Mouse (Mus musculus) liver, adult 2 months (tissue): ENCODE measurements around the gene Naaladl2.

Experiments used
- CTCF ChIP-seq: fragments of 200-500 bp; IDR thresholded peaks from 2 replicates; pipeline ENCODE4 v1.5.1; 2011; ENCODE audit warnings: low read depth, low read length, control low read depth
- POLR2A ChIP-seq: fragments of 200-500 bp; IDR thresholded peaks from 2 replicates; pipeline ENCODE4 v1.6.1; 2011; ENCODE audit warnings: low read length, control low read depth; ENCODE audit not compliant: insufficient read depth; ENCODE audit errors: extremely low read depth

GRCm38 (mm10) chr3:25108997-25109396 is 35.1 kb downstream of the Naaladl2 start:
- TF ChIP-seq CTCF (no peak), POLR2A (no peak)
